Mouse (Mus musculus) CH12.LX (cell line): ENCODE measurements at regions not wholly inside any gene's neighbourhood (a gene's known extent, or its start where the extent isn't known, plus 50 kb on each side); places are given as distances from the start of the nearest gene placed in this dataset.

Experiments used
- DNase-seq: peaks from one replicate; pipeline ENCODE4 v3.0.0-alpha.2; 2013; ENCODE audit errors: extremely low read depth
- H3K27ac ChIP-seq: 2 replicates; pipeline ENCODE4 v1.5.1; 2012; ENCODE audit warnings: low read depth, mild to moderate bottlenecking, control low read depth, moderate library complexity; ENCODE audit not compliant: insufficient read depth
- H3K27me3 ChIP-seq: replicated peaks from 2 replicates; pipeline ENCODE3; 2012; ENCODE audit warnings: inconsistent platforms
- H3K36me3 ChIP-seq, 2 experiments: replicated peaks in 1 of 2; 2 replicates each; pipeline versions ENCODE3 to v1.6.1; 2012; ENCODE audit warnings: inconsistent platforms in 1 of 2, low read length in 1 of 2, mild to moderate bottlenecking in 1 of 2, mixed read lengths in 1 of 2, moderate library complexity in 1 of 2; ENCODE audit not compliant: control insufficient read depth in 1 of 2, insufficient read depth in 1 of 2
- H3K4me1 ChIP-seq, 2 experiments: 2 replicates each; pipeline ENCODE4 v1.6.1; 2012; ENCODE audit warnings: inconsistent platforms in 1 of 2, moderate library complexity in 1 of 2; ENCODE audit not compliant: insufficient read depth in 2 of 2, control insufficient read depth in 1 of 2
- H3K4me2 ChIP-seq: 2 replicates; pipeline ENCODE4 v1.6.1; 2012; ENCODE audit warnings: low read depth, mild to moderate bottlenecking, control low read depth; ENCODE audit not compliant: poor library complexity, insufficient read depth, severe bottlenecking
- H3K4me3 ChIP-seq, 3 experiments: fragments of 150-350 bp in 1 of 3; sonication (generic) in 1 of 3; replicated peaks in 1 of 3; 2 replicates each; pipeline versions ENCODE3 to v1.5.1; 2011 to 2012; ENCODE audit warnings: low read depth in 2 of 3, low read length in 2 of 3, mild to moderate bottlenecking in 2 of 3, moderate library complexity in 2 of 3, control low read depth in 1 of 3, improper control_type of control experiment in 1 of 3, inconsistent platforms in 1 of 3, mixed read lengths in 1 of 3; ENCODE audit not compliant: poor library complexity in 1 of 3
- H3K79me2 ChIP-seq: replicated peaks from 2 replicates; pipeline ENCODE4 v1.6.1; 2012; ENCODE audit warnings: mild to moderate bottlenecking, moderate library complexity; ENCODE audit not compliant: control insufficient read depth, poor library complexity, insufficient read depth, severe bottlenecking; ENCODE audit errors: extremely low read depth
- H3K9ac ChIP-seq: 2 replicates; pipeline ENCODE4 v1.6.1; 2012; ENCODE audit warnings: low read depth, mild to moderate bottlenecking, control low read depth, moderate library complexity; ENCODE audit not compliant: insufficient read depth
- H3K9me3 ChIP-seq: replicated peaks from 2 replicates; pipeline ENCODE3; 2012; ENCODE audit warnings: low read length, inconsistent platforms, mixed read lengths
- CTCF ChIP-seq, 2 experiments: IDR thresholded peaks in 1 of 2; conservative IDR thresholded peaks in 1 of 2; 2 replicates each; pipeline ENCODE4 v1.5.1; 2011 to 2012; ENCODE audit warnings: low read depth in 2 of 2, low read length in 2 of 2, improper control_type of control experiment in 1 of 2, inconsistent platforms in 1 of 2, mild to moderate bottlenecking in 1 of 2, moderate library complexity in 1 of 2
- ETS1 ChIP-seq: conservative IDR thresholded peaks from 2 replicates; pipeline ENCODE4 v1.6.1; 2012; ENCODE audit warnings: low read depth, mild to moderate bottlenecking, inconsistent platforms, low read length, improper control_type of control experiment, moderate library complexity
- GABPA ChIP-seq: IDR thresholded peaks from 2 replicates; pipeline ENCODE4 v1.6.1; 2012; ENCODE audit warnings: low read depth, low read length, improper control_type of control experiment, inconsistent platforms; ENCODE audit not compliant: insufficient replicate concordance
- HCFC1 ChIP-seq: IDR thresholded peaks from 2 replicates; pipeline ENCODE4 v1.6.1; 2012; ENCODE audit warnings: low read depth, mild to moderate bottlenecking, inconsistent platforms, low read length, improper control_type of control experiment
- JUN ChIP-seq: IDR thresholded peaks from 2 replicates; pipeline ENCODE4 v1.6.1; 2011; ENCODE audit warnings: low read depth, mild to moderate bottlenecking, low read length, improper control_type of control experiment, moderate library complexity; ENCODE audit not compliant: insufficient read depth
- JUND ChIP-seq: conservative IDR thresholded peaks from 2 replicates; pipeline ENCODE4 v1.6.1; 2011; ENCODE audit warnings: low read depth, low read length, improper control_type of control experiment
- MEF2A ChIP-seq: IDR thresholded peaks from 2 replicates; pipeline ENCODE4 v1.6.1; 2014; ENCODE audit warnings: low read depth, mild to moderate bottlenecking, inconsistent platforms, low read length, improper control_type of control experiment, borderline replicate concordance
- NELFE ChIP-seq: IDR thresholded peaks from 2 replicates; pipeline ENCODE4 v1.6.1; 2011; ENCODE audit warnings: low read depth, low read length, improper control_type of control experiment
- POLR2AphosphoS2 ChIP-seq: IDR thresholded peaks from 2 replicates; pipeline ENCODE4 v1.6.1; 2011; ENCODE audit warnings: low read depth, low read length, improper control_type of control experiment
- SIN3A ChIP-seq: IDR thresholded peaks from 2 replicates; pipeline ENCODE4 v1.6.1; 2012; ENCODE audit warnings: low read length, improper control_type of control experiment, inconsistent platforms
- ZKSCAN1 ChIP-seq: IDR thresholded peaks from 2 replicates; pipeline ENCODE4 v1.6.1; 2012; ENCODE audit warnings: low read depth, inconsistent platforms, low read length, improper control_type of control experiment, borderline replicate concordance
- ZMIZ1 ChIP-seq: IDR thresholded peaks from 2 replicates; pipeline ENCODE4 v1.6.1; 2012; ENCODE audit warnings: low read depth, mild to moderate bottlenecking, inconsistent platforms, low read length, improper control_type of control experiment
- dilution Hi-C: fragments of 300-500 bp; cut with MboI; formaldehyde crosslinking; loops from 2 replicates; pipeline ENCODE4 v1.14.3; 2020; ENCODE audit warnings: low sequenced_read_pairs; ENCODE audit not compliant: extremely low pct_unique_long_range_greater_than_20kb, extremely low pct_ligation_motif_present
- in situ Hi-C: fragments of 300-500 bp; cut with MboI; formaldehyde crosslinking; loops from 3 replicates; pipeline ENCODE4 v1.14.3; 2019; ENCODE audit warnings: low sequenced_read_pairs, low pct_ligation_motif_present, low pct_unique_long_range_greater_than_20kb, mixed read lengths

DNA sequence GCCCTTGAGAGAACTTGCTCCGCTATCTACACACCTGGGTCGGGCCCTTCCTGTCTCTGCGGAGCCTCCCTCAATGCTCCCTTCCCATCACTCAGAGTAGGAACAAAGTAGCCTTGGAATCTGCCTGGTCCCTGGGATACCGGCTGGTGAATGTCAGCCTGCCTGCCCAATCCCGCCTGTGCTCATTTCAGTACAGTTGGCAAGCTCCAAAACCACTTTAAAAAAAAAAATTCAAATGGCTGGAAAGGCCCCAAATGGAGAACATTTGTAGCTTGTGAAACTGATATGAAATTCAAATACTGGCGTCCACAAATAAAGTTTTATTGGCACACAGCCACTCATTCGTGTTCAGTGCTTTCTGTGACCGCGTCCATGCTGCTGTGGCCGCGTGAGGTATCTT is 50.3 kb upstream of the 4930470P17Rik start:
- H3K27me3 ChIP-seq = no peaks in the 10 kb centered on the region
- TF ChIP-seq GABPA (no peak), ZMIZ1 (no peak), ZKSCAN1 (no peak), JUN (no peak), POLR2AphosphoS2 (no peak), MEF2A (no peak), CTCF (conservative IDR thresholded peaks at IDR 0.05 in 1 of 2, IDR thresholded peaks at IDR 0.05 in 1 of 2; ENCODE audit: low read depth in 2 of 2, low read length in 2 of 2) (no peak), JUND (no peak), HCFC1 (no peak), NELFE (no peak), ETS1 (no peak), SIN3A (no peak)
- H3K27ac ChIP-seq = no peak overlapping the region
- peaks cover 86% of the 10 kb centered on the region for H3K9me3 ChIP-seq
- dilution Hi-C loops (no loop called here), in situ Hi-C loops (no loop called here)
- H3K36me3 ChIP-seq = no peaks in the 10 kb centered on the region
- no peaks in the 10 kb centered on the region for H3K4me1 ChIP-seq
- no peak overlapping the region for H3K4me3 ChIP-seq
- H3K79me2 ChIP-seq = no peaks in the 10 kb centered on the region
- H3K9ac ChIP-seq = no peak overlapping the region
- H3K4me2 ChIP-seq = no peak overlapping the region
- no peak for DNase-seq
